Mouse (Mus musculus) C2C12 (cell line): Measurements from ENCODE around the gene Wipi2.

Experiments
- CEBPB ChIP-seq: IDR thresholded peaks from one replicate; pipeline ENCODE4 v1.6.1; 2011; ENCODE audit warnings: low read depth, mild to moderate bottlenecking, control low read depth, moderate library complexity
- CTCF ChIP-seq: IDR thresholded peaks from one replicate; pipeline ENCODE4 v1.5.1; 2011; ENCODE audit not compliant: control insufficient read depth, insufficient read depth, insufficient read length
- FOSL1 ChIP-seq: IDR thresholded peaks from one replicate; pipeline ENCODE4 v1.8.0; 2011; ENCODE audit warnings: mild to moderate bottlenecking, low read length; ENCODE audit not compliant: poor library complexity, insufficient read depth, severe bottlenecking
- MAX ChIP-seq: IDR thresholded peaks from one replicate; pipeline ENCODE4 v1.6.1; 2011; ENCODE audit warnings: mild to moderate bottlenecking, control low read depth
- MYOD1 ChIP-seq: IDR thresholded peaks from one replicate; pipeline ENCODE4 v1.6.1; 2011; ENCODE audit warnings: low read depth; ENCODE audit not compliant: control insufficient read depth, insufficient read length
- MYOG ChIP-seq: IDR thresholded peaks from one replicate; pipeline ENCODE4 v1.6.1; 2011; ENCODE audit not compliant: control insufficient read depth, insufficient read length; ENCODE audit errors: extremely low read depth
- USF1 ChIP-seq: IDR thresholded peaks from one replicate; pipeline ENCODE4 v1.6.1; 2011; ENCODE audit warnings: low read depth, mild to moderate bottlenecking, control low read depth, moderate library complexity

- no peak for TF ChIP-seq CTCF
- no peak for TF ChIP-seq CEBPB
- no peak for TF ChIP-seq MAX
- TF ChIP-seq USF1 = no peak
- TF ChIP-seq MYOG = no peak
- TF ChIP-seq MYOD1 = no peak
- no peak for TF ChIP-seq FOSL1
Measured at GRCm38 (mm10) chr5:142610362-142610761, 17.1 kb upstream of the Wipi2 start.
